Mouse (Mus musculus) brain, embryonic 14.5 days (tissue): ENCODE results near the gene Nxn. TPM values are rescaled to one million over a fixed set of nuclear protein-coding genes. Genes with fewer than 3 reads are reported as not detected.

Experiments used
- DNase-seq: peaks from one replicate; pipeline ENCODE4 v3.0.0-alpha.2; 2011; ENCODE audit warnings: low read depth
- CTCF ChIP-seq: fragments of 200-500 bp; IDR thresholded peaks from 2 replicates; pipeline ENCODE4 v1.5.1; 2012; ENCODE audit warnings: inconsistent platforms, mild to moderate bottlenecking, moderate library complexity, borderline replicate concordance; ENCODE audit not compliant: insufficient read depth, insufficient read length; ENCODE audit errors: extremely low read depth
- POLR2A ChIP-seq: fragments of 200-500 bp; IDR thresholded peaks from 2 replicates; pipeline ENCODE4 v1.6.1; 2012; ENCODE audit warnings: mild to moderate bottlenecking, inconsistent platforms, borderline replicate concordance; ENCODE audit not compliant: poor library complexity, insufficient read depth, insufficient read length, severe bottlenecking; ENCODE audit errors: extremely low read depth
- polyA plus RNA-seq: library from polyadenylated mRNA; depleted of rRNA; stranded (reverse); fragments of >200 nt; gene quantifications from 2 replicates; pipeline ENCODE4 v1.2.3, GENCODE M21; 2012

The Nxn gene
- polyA plus RNA-seq, 1 experiment = 40.9 TPM

GRCm38 (mm10) chr11:76420896-76421295, 22.0 kb upstream of the Nxn start:
- no peak for TF ChIP-seq CTCF
- TF ChIP-seq POLR2A = no peak
- no peak for DNase-seq

DNA sequence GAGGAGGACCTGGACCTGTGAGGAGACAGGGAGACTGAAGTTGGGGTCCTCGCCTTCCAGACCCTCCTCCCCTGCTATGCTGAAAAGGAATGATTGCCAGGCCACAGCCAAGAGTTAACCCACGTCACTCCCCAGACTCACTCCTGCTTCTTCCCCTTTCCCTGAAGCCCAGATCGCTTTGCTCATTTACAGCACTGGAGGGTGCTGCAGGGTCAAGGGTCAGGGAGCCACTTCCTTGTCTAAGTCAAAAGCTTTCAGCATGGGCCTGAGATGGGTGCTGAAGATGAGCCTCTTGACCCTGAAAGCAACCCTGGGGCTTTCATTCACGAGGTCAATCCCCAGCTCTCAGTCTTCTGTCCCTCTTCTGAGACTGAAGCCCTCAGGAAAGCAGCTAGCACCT, 20.2 kb upstream of the Nxn start:
- no peak for TF ChIP-seq CTCF
- no peak for TF ChIP-seq POLR2A
- no peak for DNase-seq

GRCm38 (mm10) chr11:76418423-76418822, 19.5 kb upstream of the Nxn start:
- TF ChIP-seq POLR2A (no peak), CTCF (no peak)
- DNase-seq = peak; percentile 62

DNA sequence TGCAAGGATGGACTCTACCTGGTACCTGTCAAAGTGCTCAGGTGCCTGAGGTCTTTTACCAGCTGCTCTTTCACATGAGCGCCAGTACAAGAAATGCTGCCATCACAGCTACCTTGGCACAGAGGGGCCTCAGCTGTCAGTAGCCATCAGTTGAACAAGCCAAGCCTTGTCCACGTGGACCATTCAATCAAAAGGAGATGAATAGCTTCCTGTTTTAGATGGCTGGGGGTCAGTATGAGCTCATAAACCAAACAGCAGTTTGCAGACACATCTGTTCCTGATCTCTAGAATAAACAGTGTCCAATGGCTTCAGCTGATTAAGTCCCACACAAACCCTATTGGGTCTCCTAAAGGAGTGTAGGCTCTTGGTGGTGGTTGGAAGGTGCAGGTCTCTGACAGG, 17.0 kb upstream of the Nxn start:
- TF ChIP-seq POLR2A (no peak), CTCF (no peak)
- no peak for DNase-seq

DNA sequence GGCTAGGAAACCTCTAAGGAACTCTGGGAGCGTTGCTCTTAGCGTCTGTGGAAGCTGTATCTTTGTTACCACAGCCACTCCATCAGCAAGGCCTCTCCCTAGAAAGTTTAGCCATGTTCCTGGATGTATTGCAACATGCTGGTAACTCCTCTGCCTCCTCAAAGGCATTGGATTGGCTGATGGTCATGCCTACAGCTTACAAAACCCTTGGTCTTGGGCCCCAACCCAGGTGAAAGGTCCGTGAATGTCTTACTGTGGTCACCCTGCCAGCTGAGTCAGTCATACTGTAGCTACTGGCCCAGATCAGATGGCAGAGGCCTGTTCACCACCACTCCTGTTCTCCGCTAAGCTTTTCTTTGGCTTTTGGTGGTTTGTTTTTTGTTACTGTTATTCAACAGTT, 16.1 kb upstream of the Nxn start:
- no peak for TF ChIP-seq POLR2A
- no peak for TF ChIP-seq CTCF
- DNase-seq = no peak

GRCm38 (mm10) chr11:76413202-76413601, 14.3 kb upstream of the Nxn start:
- no peak for TF ChIP-seq CTCF
- TF ChIP-seq POLR2A = no peak

DNA sequence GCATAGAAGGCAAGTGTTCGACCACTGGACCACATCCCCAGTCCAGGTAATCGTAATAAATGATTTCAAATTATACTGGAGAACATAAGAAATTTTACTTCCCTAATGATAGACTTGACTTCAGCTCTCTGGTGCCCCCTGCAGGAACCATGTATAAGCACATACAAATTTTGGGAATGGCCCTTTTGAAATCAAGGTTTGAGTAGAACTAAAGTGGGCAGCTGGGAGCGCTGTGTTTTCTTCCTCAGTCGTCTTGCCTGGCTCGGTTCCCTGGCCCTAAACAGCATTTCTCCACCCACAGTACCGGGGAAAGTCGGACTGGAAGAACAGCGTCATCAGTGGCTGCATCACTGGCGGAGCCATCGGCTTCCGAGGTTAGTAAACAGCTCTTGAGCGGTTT, 11.9 kb upstream of the Nxn start:
- TF ChIP-seq CTCF (peak; percentile 53), POLR2A (no peak)
- peak; percentile 72 for DNase-seq

More at GRCm38 (mm10) chr11:76413202-76413601, 14.3 kb upstream of the Nxn start:
- peak; percentile 57 for DNase-seq

DNA sequence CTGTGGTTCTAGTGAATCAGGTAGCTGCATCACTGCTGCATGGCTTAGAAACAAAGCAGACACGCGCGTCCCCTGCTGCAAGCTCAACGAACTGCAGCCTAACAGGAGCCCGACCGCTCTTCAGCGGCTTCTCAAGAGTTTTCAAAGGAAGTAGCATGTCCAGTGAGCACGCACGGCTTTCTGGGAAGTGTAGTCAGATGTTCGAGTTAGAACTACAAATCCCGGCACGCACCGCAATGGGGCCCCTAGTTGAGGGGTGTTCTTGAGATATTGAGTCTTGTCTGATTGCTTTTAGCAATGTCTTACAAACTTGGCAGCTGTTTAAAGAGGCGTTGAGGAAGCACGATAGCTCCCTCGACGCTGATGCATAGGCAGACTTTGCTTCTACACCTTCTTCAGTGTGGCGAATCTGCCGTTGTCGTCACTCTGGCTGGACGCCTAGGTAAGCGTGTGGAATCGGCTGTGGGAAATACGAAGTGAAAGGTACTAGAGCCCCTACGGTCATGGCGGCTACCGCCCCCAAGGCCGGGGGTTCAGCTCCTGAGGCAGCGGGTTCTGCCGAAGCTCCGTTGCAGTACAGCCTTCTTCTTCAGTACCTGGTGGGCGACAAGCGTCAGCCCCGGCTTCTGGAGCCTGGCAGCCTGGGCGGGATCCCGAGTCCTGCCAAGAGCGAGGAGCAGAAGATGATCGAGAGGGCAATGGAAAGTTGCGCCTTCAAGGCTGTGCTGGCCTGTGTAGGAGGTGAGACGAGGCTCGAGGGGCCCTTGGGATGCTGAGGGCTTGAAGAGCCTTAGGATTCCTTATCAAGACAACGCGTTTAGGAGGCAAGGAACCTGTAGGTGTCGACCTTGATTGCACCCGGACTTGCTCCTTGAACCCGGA, 8.0 kb upstream of the Nxn start, which contains the start of gene Timm22:
TSS of gene Timm22 (plus strand) at position 251 of the 882 bp plus-strand sequence.
- TF ChIP-seq POLR2A (peak; percentile 60; the same call in 1 of the 2 replicates), CTCF (peak; percentile 100)
- peak; percentile 99 for DNase-seq

DNA sequence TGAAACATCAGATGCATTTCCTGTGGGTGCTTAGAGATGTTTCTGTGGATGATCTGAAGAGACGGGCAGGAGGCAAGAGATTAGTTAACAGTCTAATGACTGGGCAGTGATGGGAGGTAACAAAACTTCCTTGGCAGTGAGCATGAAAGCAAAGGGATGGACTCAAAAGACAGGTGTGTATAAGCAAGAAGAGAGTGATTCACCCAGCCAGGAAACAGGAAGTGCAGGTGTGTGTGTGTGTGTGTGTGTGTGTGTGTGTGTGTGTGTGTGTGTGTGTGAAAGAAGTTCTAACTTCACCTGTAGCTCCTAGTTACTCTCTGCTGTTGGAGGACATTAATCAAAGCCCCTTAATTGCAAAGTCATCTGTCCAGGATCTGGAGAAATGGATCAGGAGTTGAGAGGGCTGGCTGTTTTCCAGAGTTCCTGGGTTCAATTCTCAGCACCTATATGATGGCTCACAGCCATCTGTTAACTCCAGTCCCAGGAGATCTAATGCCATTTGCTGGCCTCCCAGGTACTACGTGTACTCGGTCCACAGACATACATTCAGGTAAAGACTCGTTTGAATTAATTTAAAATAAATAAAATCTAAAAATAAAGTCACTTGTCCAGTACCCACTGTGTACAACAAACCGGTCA, 6.8 kb upstream of the Nxn start:
- no peak for DNase-seq
- TF ChIP-seq CTCF (no peak), POLR2A (no peak)

- TF ChIP-seq CTCF (no peak), POLR2A (no peak)
- no peak for DNase-seq
Measured at GRCm38 (mm10) chr11:76405113-76405512, 6.2 kb upstream of the Nxn start.

DNA sequence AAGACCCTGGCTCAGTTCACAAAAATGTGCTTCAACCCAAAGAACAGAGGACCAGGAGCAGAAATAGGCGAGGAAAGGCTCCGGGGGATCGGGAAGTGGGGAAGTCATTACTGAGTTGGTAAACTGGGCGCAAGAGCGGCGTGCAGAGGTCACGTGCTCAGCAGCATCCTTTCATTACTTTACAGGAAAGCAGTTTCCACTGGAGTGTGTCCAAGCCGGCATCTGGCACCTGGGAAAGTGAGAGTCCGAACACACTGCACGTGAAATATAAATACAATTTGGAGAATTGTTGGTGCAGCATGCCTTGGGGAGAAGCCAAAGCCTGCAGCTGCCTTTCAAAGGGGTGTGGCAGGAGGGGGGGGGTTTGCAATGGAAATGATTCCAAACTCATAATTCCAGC, 2.5 kb upstream of the Nxn start:
- DNase-seq = peak; percentile 76
- TF ChIP-seq CTCF (no peak), POLR2A (no peak)
